Mouse (Mus musculus) forebrain, postnatal 0 days (tissue): ENCODE measurements at regions not wholly inside any gene's neighbourhood (a gene's known extent, or its start where the extent isn't known, plus 50 kb on each side); places are given as distances from the start of the nearest gene placed in this dataset.

Experiments
- ATAC-seq: fragments of 200-750 bp; cut with Nextera tagmentation; 2 replicates; pipeline ENCODE4 v1.8.0; 2017; ENCODE audit warnings: mild to moderate bottlenecking, moderate library complexity
- DNase-seq: peaks from one replicate; pipeline ENCODE4 v3.0.0-alpha.2; 2015
- H3K27ac ChIP-seq: fragments of 300-500 bp; sonication (generic); 2 replicates; pipeline ENCODE4 v1.5.1; 2014; ENCODE audit warnings: low read depth, mild to moderate bottlenecking, antibody characterized with exemption, low read length, moderate library complexity, mixed read lengths
- H3K27me3 ChIP-seq: fragments of 300-500 bp; sonication (generic); 2 replicates; pipeline ENCODE4 v1.6.1; 2014; ENCODE audit warnings: mild to moderate bottlenecking, low read length, mixed read lengths; ENCODE audit not compliant: insufficient read depth
- H3K36me3 ChIP-seq: fragments of 300-500 bp; sonication (generic); 2 replicates; pipeline ENCODE4 v1.6.1; 2014; ENCODE audit warnings: mild to moderate bottlenecking, moderate library complexity; ENCODE audit not compliant: insufficient read depth
- H3K4me1 ChIP-seq: fragments of 300-500 bp; sonication (generic); 2 replicates; pipeline ENCODE4 v1.6.1; 2014; ENCODE audit warnings: antibody characterized with exemption; ENCODE audit not compliant: insufficient read depth
- H3K4me2 ChIP-seq: fragments of 300-500 bp; sonication (generic); 2 replicates; pipeline ENCODE4 v1.6.1; 2014; ENCODE audit warnings: low read depth, mild to moderate bottlenecking, moderate library complexity
- H3K4me3 ChIP-seq: fragments of 300-500 bp; sonication (generic); 2 replicates; pipeline ENCODE4 v1.5.1; 2014; ENCODE audit warnings: low read depth, low read length, mixed read lengths
- H3K9ac ChIP-seq: fragments of 300-500 bp; sonication (generic); 2 replicates; pipeline ENCODE4 v1.6.1; 2014; ENCODE audit warnings: mild to moderate bottlenecking
- H3K9me3 ChIP-seq: fragments of 300-500 bp; sonication (generic); 2 replicates; pipeline ENCODE4 v1.6.1; 2016; ENCODE audit warnings: low read length
- CTCF ChIP-seq: sonication (generic); IDR thresholded peaks from 2 replicates; pipeline ENCODE4 v1.5.1; 2016; ENCODE audit warnings: antibody characterized with exemption, control low read depth, low read depth
- WGBS: fragments of 180-500 bp; shearing (Covaris S2); extraction: QIAGEN DNeasy Blood & Tissue Kit; methylation state at CpG from one replicate; pipeline ENCODE4 v1.1.7; 2014; 5-methylcytosine and 5-hydroxymethylcytosine counted together

DNA sequence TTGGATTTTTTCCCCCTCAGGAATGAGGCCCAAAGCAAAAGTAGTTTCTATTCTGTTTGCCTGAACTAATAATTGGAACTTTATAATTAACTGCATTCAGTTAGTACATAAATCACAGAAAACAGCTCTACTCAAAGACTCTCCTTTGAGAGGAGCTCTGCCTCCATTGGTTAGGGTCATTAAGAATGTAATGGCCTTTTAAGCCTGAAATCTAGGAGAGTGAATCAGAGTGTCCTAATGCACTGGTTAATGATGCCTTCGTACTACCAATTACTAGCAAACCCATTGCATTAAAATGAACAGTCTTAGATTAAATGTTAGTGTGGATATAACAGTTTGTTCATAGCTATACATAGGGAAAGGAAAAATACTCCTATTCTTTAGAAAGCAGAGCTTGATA, 262.3 kb upstream of the Cdh10 start:
- no peak for ATAC-seq
- WGBS, result 21% methylated on average over 1 of the region's 1 CpGs
- Histone ChIP-seq H3K9me3 (no peaks in the 10 kb centered on the region), H3K9ac (no peak overlapping the region), H3K4me3 (no peak overlapping the region), H3K27ac (no peak overlapping the region), H3K4me2 (no peak overlapping the region), H3K36me3 (no peaks in the 10 kb centered on the region), H3K4me1 (no peaks in the 10 kb centered on the region), H3K27me3 (no peaks in the 10 kb centered on the region)
- TF ChIP-seq CTCF, result no peak
- DNase-seq, result no peak
